Mouse (Mus musculus) CH12.LX (cell line): ENCODE data around the gene Capn13.

Experiments
- BHLHE40 ChIP-seq: IDR thresholded peaks from 2 replicates; pipeline ENCODE4 v1.6.1; 2011; ENCODE audit warnings: mild to moderate bottlenecking, low read depth, low read length, improper control_type of control experiment
- CTCF ChIP-seq, 2 experiments: IDR thresholded peaks in 1 of 2; conservative IDR thresholded peaks in 1 of 2; 2 replicates each; pipeline ENCODE4 v1.5.1; 2011 to 2012; ENCODE audit warnings: low read depth in 2 of 2, low read length in 2 of 2, improper control_type of control experiment in 1 of 2, inconsistent platforms in 1 of 2, mild to moderate bottlenecking in 1 of 2, moderate library complexity in 1 of 2
- ETS1 ChIP-seq: conservative IDR thresholded peaks from 2 replicates; pipeline ENCODE4 v1.6.1; 2012; ENCODE audit warnings: low read depth, mild to moderate bottlenecking, inconsistent platforms, low read length, improper control_type of control experiment, moderate library complexity
- JUND ChIP-seq: conservative IDR thresholded peaks from 2 replicates; pipeline ENCODE4 v1.6.1; 2011; ENCODE audit warnings: low read depth, low read length, improper control_type of control experiment
- MAX ChIP-seq: IDR thresholded peaks from 2 replicates; pipeline ENCODE4 v1.6.1; 2011; ENCODE audit warnings: low read length, improper control_type of control experiment
- NRF1 ChIP-seq: IDR thresholded peaks from 2 replicates; pipeline ENCODE4 v1.6.1; 2014; ENCODE audit warnings: low read depth, mild to moderate bottlenecking, inconsistent platforms, low read length, improper control_type of control experiment, moderate library complexity
- POLR2A ChIP-seq: IDR thresholded peaks from 2 replicates; pipeline ENCODE4 v1.6.1; 2011; ENCODE audit warnings: low read depth, mild to moderate bottlenecking, improper control_type of control experiment, low read length
- TBP ChIP-seq: conservative IDR thresholded peaks from 2 replicates; pipeline ENCODE4 v1.6.1; 2011; ENCODE audit warnings: low read depth, low read length, improper control_type of control experiment
- ZNF384 ChIP-seq: IDR thresholded peaks from 2 replicates; pipeline ENCODE4 v1.6.1; 2012; ENCODE audit warnings: low read depth, low read length, improper control_type of control experiment, inconsistent platforms

GRCm38 (mm10) chr17:73314786-73315185 lies 85.9 kb downstream of the Capn13 start:
- TF ChIP-seq CTCF (conservative IDR thresholded peaks at IDR 0.05 in 1 of 2, IDR thresholded peaks at IDR 0.05 in 1 of 2; ENCODE audit: low read depth in 2 of 2, low read length in 2 of 2) (no peak), BHLHE40 (no peak), ZNF384 (no peak), POLR2A (no peak), TBP (no peak), JUND (no peak), ETS1 (no peak), MAX (no peak), NRF1 (no peak)
